Mouse (Mus musculus) limb, embryonic 11.5 days (tissue): ENCODE measurements around the gene Olfr692. TPM values are rescaled to one million over a fixed set of nuclear protein-coding genes. Genes with fewer than 3 reads are reported as not detected.

Experiments
- ATAC-seq: fragments of 200-750 bp; cut with Nextera tagmentation; 2 replicates; pipeline ENCODE4 v1.8.0; 2017; ENCODE audit warnings: low read depth; ENCODE audit not compliant: insufficient number of reproducible peaks, low FRiP score, low TSS enrichment
- DNase-seq: peaks from one replicate; pipeline ENCODE4 v3.0.0-alpha.2; 2015; ENCODE audit warnings: low spot score
- H3K27ac ChIP-seq: fragments of 300-500 bp; sonication (generic); replicated peaks from 2 replicates; pipeline ENCODE4 v1.5.1; 2014; ENCODE audit warnings: low read depth, mild to moderate bottlenecking, low read length
- H3K27me3 ChIP-seq: fragments of 300-500 bp; sonication (generic); 2 replicates; pipeline ENCODE4 v1.6.1; 2014; ENCODE audit warnings: mild to moderate bottlenecking, low read length, mixed read lengths; ENCODE audit not compliant: control insufficient read depth, insufficient read depth
- H3K36me3 ChIP-seq: fragments of 300-500 bp; sonication (generic); 2 replicates; pipeline ENCODE4 v1.6.1; 2014; ENCODE audit warnings: mild to moderate bottlenecking, low read length, moderate library complexity, mixed read lengths; ENCODE audit not compliant: control insufficient read depth, insufficient read depth
- H3K4me1 ChIP-seq: fragments of 300-500 bp; sonication (generic); 2 replicates; pipeline ENCODE4 v1.6.1; 2014; ENCODE audit warnings: low read length, mixed read lengths; ENCODE audit not compliant: control insufficient read depth, insufficient read depth
- H3K4me2 ChIP-seq: fragments of 300-500 bp; sonication (generic); 2 replicates; pipeline ENCODE4 v1.6.1; 2014; ENCODE audit warnings: low read depth, mild to moderate bottlenecking, moderate library complexity; ENCODE audit not compliant: severe bottlenecking
- H3K4me3 ChIP-seq: fragments of 300-500 bp; sonication (generic); 2 replicates; pipeline ENCODE4 v1.5.1; 2014; ENCODE audit warnings: low read depth, low read length
- H3K9ac ChIP-seq: fragments of 300-500 bp; sonication (generic); 2 replicates; pipeline ENCODE4 v1.6.1; 2014; ENCODE audit warnings: mild to moderate bottlenecking, low read length
- H3K9me3 ChIP-seq: fragments of 300-500 bp; sonication (generic); 2 replicates; pipeline ENCODE4 v1.6.1; 2016; ENCODE audit warnings: low read length; ENCODE audit not compliant: control insufficient read depth
- WGBS: fragments of 180-500 bp; shearing (Covaris S2); extraction: QIAGEN DNeasy Blood & Tissue Kit; methylation state at CpG from one replicate; pipeline ENCODE4 v1.1.7; 2014; 5-methylcytosine and 5-hydroxymethylcytosine counted together
- polyA plus RNA-seq: library from polyadenylated mRNA; unstranded; fragments of >200 nt; fragmentation: Nextera tagmentation; extraction: Ambion mirVana; gene quantifications from 2 replicates; pipeline ENCODE4 v1.2.1, GENCODE M21; 2014

Gene Olfr692
- polyA plus RNA-seq, 1 experiment from 2014 or later, result not detected

DNA sequence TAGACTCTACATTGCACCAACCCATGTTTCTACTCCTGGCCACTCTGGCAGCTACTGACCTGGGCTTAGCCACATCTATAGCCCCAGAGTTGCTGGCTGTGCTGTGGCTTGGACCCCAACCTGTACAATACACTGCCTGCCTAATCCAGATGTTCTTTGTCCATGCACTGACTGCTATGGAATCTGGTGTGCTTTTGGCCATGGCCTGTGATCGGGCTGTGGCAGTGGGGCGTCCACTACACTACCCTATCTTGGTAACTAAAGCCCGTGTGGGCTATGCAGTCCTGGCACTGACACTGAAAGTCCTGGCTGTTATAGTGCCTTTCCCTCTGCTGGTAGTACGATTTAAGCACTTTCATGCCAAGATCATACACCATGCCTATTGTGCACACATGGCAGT lies 491 bp downstream of the Olfr692 start:
- Histone ChIP-seq H3K4me3 (no peak overlapping the region), H3K4me2 (no peak overlapping the region), H3K27ac (no peak overlapping the region), H3K4me1 (no peaks in the 10 kb centered on the region), H3K36me3 (no peaks in the 10 kb centered on the region), H3K27me3 (no peaks in the 10 kb centered on the region), H3K9ac (no peak overlapping the region), H3K9me3 (no peaks in the 10 kb centered on the region)
- DNase-seq, result no peak
- WGBS, result 92% methylated on average over 4 of the region's 4 CpGs
- 0 out of 2 replicates have a peak, but pooled peaks have one; percentile 21 for ATAC-seq

DNA sequence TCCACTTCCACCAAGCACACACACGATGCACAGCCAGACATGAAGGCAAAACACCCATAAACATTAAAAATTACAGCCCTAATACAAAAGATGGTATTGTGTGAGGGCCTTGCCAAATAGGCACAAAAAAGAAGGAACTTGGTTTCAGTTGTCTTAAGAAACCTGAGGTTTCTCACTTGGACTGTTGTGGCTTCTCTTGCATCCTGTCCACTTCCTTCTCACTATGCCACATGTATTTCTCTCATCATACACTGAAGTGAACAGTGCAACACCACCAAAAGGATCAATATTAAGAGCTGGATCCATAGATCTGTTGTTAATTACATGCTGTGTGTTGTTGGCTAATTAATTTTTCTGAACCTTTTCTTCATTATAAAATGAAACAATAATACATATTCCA lies 4.9 kb downstream of the Olfr692 start:
- Histone ChIP-seq H3K4me1 (no peaks in the 10 kb centered on the region), H3K27me3 (no peaks in the 10 kb centered on the region), H3K9ac (no peak overlapping the region), H3K9me3 (no peaks in the 10 kb centered on the region), H3K27ac (no peak overlapping the region), H3K4me3 (no peak overlapping the region), H3K4me2 (no peak overlapping the region), H3K36me3 (peaks cover 6% of the 10 kb centered on the region)
- no peak for ATAC-seq
- WGBS, result 81% methylated on average over 1 of the region's 1 CpGs
- DNase-seq, result no peak

DNA sequence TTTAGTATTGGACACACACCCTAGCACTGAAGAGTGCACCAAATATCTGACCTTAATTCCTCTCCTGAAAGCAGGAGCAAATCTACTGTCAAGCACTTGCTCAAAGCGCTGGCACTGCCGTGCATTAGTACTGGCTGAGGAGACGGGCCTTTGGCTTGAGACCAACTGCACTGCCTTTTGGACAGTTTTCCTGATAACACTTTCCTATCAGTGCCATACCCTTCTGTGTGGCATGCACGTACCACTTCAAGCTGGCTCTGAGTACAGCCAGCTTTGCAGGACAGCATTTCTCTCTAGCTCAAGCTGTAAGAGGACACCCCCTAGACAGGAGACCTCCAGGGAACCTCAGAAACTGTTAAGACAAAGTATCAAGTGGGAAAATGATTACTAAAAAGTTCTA lies 5.5 kb downstream of the Olfr692 start:
- WGBS, result 87% methylated on average over 4 of the region's 4 CpGs
- Histone ChIP-seq H3K9ac (no peak overlapping the region), H3K4me1 (no peaks in the 10 kb centered on the region), H3K27me3 (no peaks in the 10 kb centered on the region), H3K4me3 (no peak overlapping the region), H3K4me2 (no peak overlapping the region), H3K36me3 (peaks cover 9% of the 10 kb centered on the region), H3K9me3 (no peaks in the 10 kb centered on the region), H3K27ac (no peak overlapping the region)
- ATAC-seq, result no peak
- DNase-seq, result no peak

DNA sequence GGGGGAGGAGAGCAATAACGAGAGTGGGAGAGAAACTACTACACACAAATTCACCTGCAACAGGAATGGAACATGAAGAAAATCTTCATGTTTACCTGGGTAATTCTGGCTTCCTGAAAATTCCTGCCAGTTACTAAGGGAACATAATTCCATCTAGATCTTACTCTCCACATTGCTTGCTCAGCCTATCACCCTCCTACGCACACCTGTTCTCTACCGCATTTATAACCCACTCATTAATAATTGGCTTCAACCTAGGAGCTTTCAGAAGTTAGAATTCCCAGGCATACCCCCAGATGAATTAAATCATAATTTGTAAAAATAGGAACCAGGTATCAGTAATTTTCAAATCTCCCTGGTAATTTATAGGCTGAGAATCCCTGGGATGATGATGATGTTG lies 5.9 kb downstream of the Olfr692 start:
- DNase-seq (no peak), ATAC-seq (no peak)
- peaks cover 9% of the 10 kb centered on the region for H3K36me3 ChIP-seq
- H3K9ac ChIP-seq, result no peak overlapping the region
- H3K9me3 ChIP-seq, result no peaks in the 10 kb centered on the region
- H3K4me1 ChIP-seq, result no peaks in the 10 kb centered on the region
- H3K4me2 ChIP-seq, result no peak overlapping the region
- no peaks in the 10 kb centered on the region for H3K27me3 ChIP-seq
- no peak overlapping the region for H3K4me3 ChIP-seq
- 95% methylated on average over 3 of the region's 3 CpGs for WGBS
- no peak overlapping the region for H3K27ac ChIP-seq

DNA sequence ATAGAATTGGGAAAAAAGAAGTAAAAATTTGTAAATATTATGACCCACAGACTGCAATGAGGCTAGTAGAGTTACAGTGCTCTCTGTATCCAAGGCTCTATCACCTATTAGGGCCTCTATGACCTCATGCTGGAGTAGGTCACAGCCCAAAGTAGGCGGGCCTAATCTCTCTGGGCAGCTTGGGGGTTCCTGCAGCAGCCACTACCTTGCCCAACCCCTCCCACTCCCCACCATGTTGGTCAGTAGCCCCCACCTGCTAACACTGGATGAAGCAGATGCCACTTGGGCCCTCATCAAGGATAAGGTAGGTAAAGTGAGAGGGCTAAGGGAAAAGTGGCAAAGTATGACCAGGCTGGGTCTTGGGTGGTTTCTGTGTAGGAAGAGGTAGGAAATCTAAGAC lies 6.8 kb downstream of the Olfr692 start, which contains the start of gene Gm5901:
Gene Gm5901 (plus strand): TSS at position 173 of the 400 bp plus-strand sequence.
- ATAC-seq (no peak), DNase-seq (no peak)
- no peak within 1 kb of the TSS for H3K4me3 ChIP-seq
- H3K27me3 ChIP-seq, result no peaks in the 10 kb centered on the region
- H3K4me1 ChIP-seq, result no peaks in the 10 kb centered on the region
- WGBS, result 92% methylated on average over 1 of the region's 1 CpGs
- no peak within 1 kb of the TSS for H3K4me2 ChIP-seq
- H3K9me3 ChIP-seq, result no peaks in the 10 kb centered on the region
- H3K27ac ChIP-seq, result no peak within 1 kb of the TSS
- H3K36me3 ChIP-seq, result peaks cover 12% of the 10 kb centered on the region
- no peak within 1 kb of the TSS for H3K9ac ChIP-seq

DNA sequence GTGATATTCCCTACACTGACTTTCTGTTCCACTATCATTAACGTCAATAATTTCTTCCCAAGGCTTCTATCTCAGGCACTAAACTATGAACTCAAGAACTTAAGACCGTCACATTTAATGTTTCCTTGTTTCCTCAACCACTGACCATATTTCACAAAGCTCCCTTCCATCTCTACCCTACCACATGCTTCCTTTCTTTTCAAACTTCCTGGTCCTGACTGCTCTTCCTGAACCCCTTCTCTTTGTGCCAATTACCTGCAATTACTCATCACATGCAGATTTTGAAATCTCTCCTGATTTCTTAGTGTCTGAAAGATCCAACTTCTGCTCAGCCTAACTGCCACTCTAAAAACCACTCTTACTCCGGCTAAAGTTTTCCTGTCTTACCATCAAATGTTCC lies 12.3 kb downstream of the Olfr692 start:
- no peak for ATAC-seq
- Histone ChIP-seq H3K27ac (no peak overlapping the region), H3K4me3 (no peak overlapping the region), H3K4me2 (no peak overlapping the region), H3K27me3 (no peaks in the 10 kb centered on the region), H3K36me3 (peaks cover 23% of the 10 kb centered on the region), H3K9me3 (no peaks in the 10 kb centered on the region), H3K9ac (no peak overlapping the region), H3K4me1 (no peaks in the 10 kb centered on the region)
- no peak for DNase-seq
- 92% methylated on average over 3 of the region's 3 CpGs for WGBS

DNA sequence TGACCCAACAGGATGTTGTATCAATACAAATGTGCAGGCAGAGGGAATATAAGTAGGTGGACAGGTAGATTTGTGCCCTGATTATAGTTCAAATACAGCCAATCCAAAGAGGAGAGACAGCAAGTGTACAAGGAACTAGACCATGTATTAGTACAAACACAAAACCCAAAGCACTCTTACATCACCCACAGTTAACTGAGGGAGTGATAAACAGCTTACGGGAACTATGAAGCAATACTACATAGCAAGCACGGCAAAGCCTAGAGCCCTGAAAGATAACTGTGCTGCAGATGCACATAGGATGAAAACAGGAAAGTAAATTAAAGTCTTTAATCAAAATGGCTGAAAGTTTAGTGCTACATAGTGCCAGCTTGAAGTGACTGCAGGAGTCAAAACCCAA lies 19.7 kb downstream of the Olfr692 start:
- Histone ChIP-seq H3K9me3 (no peaks in the 10 kb centered on the region), H3K4me2 (no peak overlapping the region), H3K27ac (no peak overlapping the region), H3K4me1 (no peaks in the 10 kb centered on the region), H3K4me3 (no peak overlapping the region), H3K9ac (no peak overlapping the region), H3K36me3 (peaks cover 17% of the 10 kb centered on the region; the same call in 1 of the 2 replicates), H3K27me3 (no peaks in the 10 kb centered on the region)
- WGBS, result 98% methylated on average over 2 of the region's 2 CpGs
- no peak for ATAC-seq
- no peak for DNase-seq

DNA sequence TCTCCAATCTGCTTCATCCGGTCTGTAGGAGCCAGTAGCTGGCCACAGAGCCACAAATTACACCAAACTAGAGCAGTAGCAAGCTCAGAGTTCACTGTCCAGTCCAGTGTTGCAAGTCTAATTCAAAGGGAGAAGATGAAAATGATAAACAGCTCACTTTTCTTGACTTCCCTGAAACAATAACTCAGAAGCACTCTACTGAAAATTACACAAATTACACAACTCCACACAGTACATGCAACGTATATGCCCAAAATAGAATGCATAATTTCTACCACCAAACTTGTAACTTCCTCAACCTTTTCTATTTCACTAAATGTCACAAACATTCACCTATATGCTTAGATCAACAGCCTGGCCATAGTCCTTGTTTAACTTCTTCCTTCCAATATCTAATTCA lies 22.2 kb downstream of the Olfr692 start:
- Histone ChIP-seq H3K9ac (no peak overlapping the region), H3K9me3 (no peaks in the 10 kb centered on the region), H3K36me3 (peaks cover 8% of the 10 kb centered on the region; the same call in 1 of the 2 replicates), H3K27ac (no peak overlapping the region), H3K4me1 (no peaks in the 10 kb centered on the region), H3K4me3 (no peak overlapping the region), H3K27me3 (no peaks in the 10 kb centered on the region), H3K4me2 (no peak overlapping the region)
- no peak for DNase-seq
- 92% methylated on average over 2 of the region's 2 CpGs for WGBS
- ATAC-seq, result no peak

DNA sequence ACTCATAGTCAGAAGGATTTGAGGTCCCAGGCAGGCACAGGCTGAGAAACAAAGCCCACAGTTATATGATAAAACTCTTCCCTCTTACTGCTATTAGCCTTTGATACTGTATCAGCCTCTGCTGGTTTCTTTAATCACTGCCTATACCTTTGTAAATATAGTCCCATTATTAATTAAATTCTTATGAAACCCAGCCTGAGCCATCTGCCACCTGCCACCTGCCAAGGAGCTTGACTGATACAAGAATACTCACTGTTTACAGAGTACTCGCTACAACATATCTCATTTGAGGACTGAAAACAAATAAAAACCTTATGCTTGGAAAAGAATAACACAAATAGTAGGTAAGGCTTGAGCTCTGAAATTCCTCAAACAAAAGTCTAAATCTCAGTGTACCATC lies 26.6 kb downstream of the Olfr692 start:
- Histone ChIP-seq H3K4me1 (no peaks in the 10 kb centered on the region), H3K4me3 (no peak overlapping the region), H3K9me3 (no peaks in the 10 kb centered on the region), H3K27ac (no peak overlapping the region), H3K4me2 (no peak overlapping the region), H3K36me3 (no peaks in the 10 kb centered on the region; the same call in 1 of the 2 replicates), H3K27me3 (no peaks in the 10 kb centered on the region), H3K9ac (no peak overlapping the region)
- DNase-seq, result no peak
- no peak for ATAC-seq
- 91% methylated on average over 1 of the region's 1 CpGs for WGBS
